Mouse (Mus musculus) stomach, embryonic 14.5 days (tissue): Measurements from ENCODE around the gene Rac3. TPM values are rescaled to one million over a fixed set of nuclear protein-coding genes. Genes with fewer than 3 reads are reported as not detected.
"Not testable (repeated sequence)": the region's sequence is repeated elsewhere in the genome, so short reads cannot be mapped to it uniquely, and the experiment has no call there.

Experiments used
- ATAC-seq: fragments of 200-750 bp; cut with Nextera tagmentation; 2 replicates; pipeline ENCODE4 v1.8.0; 2017; ENCODE audit warnings: low read depth, moderate TSS enrichment; ENCODE audit not compliant: insufficient number of reproducible peaks, insufficient read depth, low FRiP score
- H3K27ac ChIP-seq: fragments of 300-500 bp; sonication (generic); 2 replicates; pipeline ENCODE4 v1.5.1; 2014; ENCODE audit warnings: mild to moderate bottlenecking, low read length, moderate library complexity, mixed read lengths
- H3K27me3 ChIP-seq: fragments of 300-500 bp; sonication (generic); 2 replicates; pipeline ENCODE4 v1.6.1; 2014; ENCODE audit warnings: low read length, control low read depth, mixed read lengths; ENCODE audit not compliant: control insufficient read depth, insufficient read depth
- H3K36me3 ChIP-seq: fragments of 300-500 bp; sonication (generic); 2 replicates; pipeline ENCODE4 v1.6.1; 2014; ENCODE audit warnings: mild to moderate bottlenecking, control low read depth, low read length, moderate library complexity, mixed read lengths; ENCODE audit not compliant: control insufficient read depth, insufficient read depth
- H3K4me1 ChIP-seq: fragments of 300-500 bp; sonication (generic); 2 replicates; pipeline ENCODE4 v1.6.1; 2014; ENCODE audit warnings: low read length, control low read depth, mixed read lengths; ENCODE audit not compliant: control insufficient read depth, insufficient read depth
- H3K4me2 ChIP-seq: fragments of 300-500 bp; sonication (generic); replicated peaks from 2 replicates; pipeline ENCODE4 v1.6.1; 2014; ENCODE audit warnings: low read depth, low read length, control low read depth
- H3K4me3 ChIP-seq: fragments of 300-500 bp; sonication (generic); 2 replicates; pipeline ENCODE4 v1.5.1; 2014; ENCODE audit warnings: low read depth, low read length, control low read depth
- H3K9ac ChIP-seq: fragments of 300-500 bp; sonication (generic); replicated peaks from 2 replicates; pipeline ENCODE4 v1.6.1; 2014; ENCODE audit warnings: low read depth, mild to moderate bottlenecking, control low read depth, low read length, moderate library complexity, mixed read lengths
- H3K9me3 ChIP-seq: fragments of 300-500 bp; sonication (generic); 2 replicates; pipeline ENCODE4 v1.6.1; 2016; ENCODE audit warnings: low read depth, low read length, control low read depth; ENCODE audit not compliant: control insufficient read depth
- WGBS: fragments of 180-500 bp; shearing (Covaris S2); extraction: QIAGEN DNeasy Blood & Tissue Kit; methylation state at CpG from one replicate; pipeline ENCODE4 v1.1.7; 2014; 5-methylcytosine and 5-hydroxymethylcytosine counted together
- polyA plus RNA-seq: library from polyadenylated mRNA; unstranded; fragments of >200 nt; fragmentation: Nextera tagmentation; extraction: Ambion mirVana; gene quantifications from 2 replicates; pipeline ENCODE4 v1.2.1, GENCODE M21; 2014

The Rac3 gene
- polyA plus RNA-seq, 1 experiment from 2014 or later, result 11.1 TPM

DNA sequence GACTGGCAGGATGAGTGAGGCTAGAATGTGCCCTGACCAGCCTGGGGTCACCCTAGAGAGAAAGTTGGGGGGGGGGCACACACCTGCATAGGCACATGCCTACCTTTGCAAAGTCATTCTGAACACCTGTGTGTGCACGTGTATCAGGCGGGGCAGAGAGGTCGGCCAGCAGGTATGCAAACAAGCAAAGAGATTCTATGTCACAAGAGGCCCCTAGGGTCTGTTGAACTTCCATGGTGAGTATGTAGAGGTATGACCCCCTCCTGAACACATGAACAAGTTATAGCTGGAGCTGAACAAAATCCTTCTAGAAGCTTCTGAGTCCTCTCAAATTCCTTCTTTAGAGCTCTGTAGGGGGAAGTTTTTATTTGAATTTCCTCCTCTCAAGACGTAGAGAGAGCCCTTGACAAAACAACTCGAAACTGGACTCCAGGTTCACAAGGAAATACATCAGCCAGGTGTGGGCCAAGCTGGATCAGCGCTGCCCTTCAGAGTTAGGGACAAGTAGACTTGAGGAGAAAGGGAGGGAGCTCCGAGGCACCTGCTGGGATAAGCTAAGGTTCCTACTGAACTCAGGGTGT, 22.9 kb downstream of the Rac3 start:
- Histone ChIP-seq H3K36me3 (no peaks in the 10 kb centered on the region), H3K4me2 (no peak overlapping the region), H3K9me3 (no peaks in the 10 kb centered on the region), H3K27ac (no peak overlapping the region), H3K4me3 (no peak overlapping the region), H3K27me3 (no peaks in the 10 kb centered on the region), H3K9ac (no peak overlapping the region), H3K4me1 (no peaks in the 10 kb centered on the region)
- WGBS, result 60% methylated on average over 7 of the region's 7 CpGs
- no peak for ATAC-seq

DNA sequence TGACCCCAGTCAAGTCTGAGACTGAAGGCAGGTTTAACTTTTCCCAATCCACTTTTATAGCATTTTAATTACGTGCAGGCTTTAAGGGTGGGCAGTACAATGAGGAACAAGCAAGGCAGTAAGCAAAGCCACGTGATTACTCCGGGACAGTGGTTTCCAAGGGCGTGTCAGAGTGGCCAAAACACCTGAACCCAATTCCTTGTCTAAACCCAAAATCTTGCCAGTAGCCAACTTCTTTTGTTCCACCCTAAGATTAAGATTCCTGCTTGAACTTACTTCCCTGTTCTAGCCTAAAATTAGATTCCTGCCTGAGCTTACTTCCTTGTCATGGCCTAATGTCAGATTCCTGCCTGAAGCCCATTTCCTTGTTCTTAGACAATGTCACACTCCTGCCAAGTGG, 26.7 kb downstream of the Rac3 start:
- Histone ChIP-seq H3K9ac (no peak overlapping the region), H3K27ac (no peak overlapping the region), H3K27me3 (no peaks in the 10 kb centered on the region), H3K4me1 (no peaks in the 10 kb centered on the region), H3K4me2 (no peak overlapping the region), H3K4me3 (no peak overlapping the region), H3K9me3 (no peaks in the 10 kb centered on the region), H3K36me3 (no peaks in the 10 kb centered on the region)
- no peak for ATAC-seq
- 66% methylated on average over 4 of the region's 4 CpGs for WGBS

DNA sequence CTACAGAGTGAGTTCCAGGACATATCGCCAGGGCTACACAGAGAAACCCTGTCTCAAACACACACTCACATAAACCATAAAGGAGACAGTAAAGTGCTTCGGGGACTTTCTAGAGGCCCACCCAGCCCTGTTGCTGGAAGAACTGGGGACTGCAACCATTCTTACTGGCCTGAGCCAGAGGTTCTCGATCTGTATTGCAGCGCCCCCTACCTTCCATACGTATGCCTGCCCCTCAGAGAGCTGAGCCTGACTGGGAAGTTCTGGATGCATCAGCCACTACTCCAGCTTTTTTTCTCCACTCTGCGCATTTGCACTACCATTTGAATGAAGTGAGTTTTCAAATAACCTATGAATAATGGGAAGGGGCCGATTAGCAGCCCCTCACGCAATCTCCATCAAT, 28.2 kb downstream of the Rac3 start:
- Histone ChIP-seq H3K4me2 (no peak overlapping the region), H3K4me1 (no peaks in the 10 kb centered on the region), H3K36me3 (no peaks in the 10 kb centered on the region), H3K27me3 (no peaks in the 10 kb centered on the region), H3K9me3 (no peaks in the 10 kb centered on the region), H3K27ac (no peak overlapping the region), H3K4me3 (no peak overlapping the region), H3K9ac (no peak overlapping the region)
- 58% methylated on average over 8 of the region's 8 CpGs for WGBS
- ATAC-seq, result no peak

DNA sequence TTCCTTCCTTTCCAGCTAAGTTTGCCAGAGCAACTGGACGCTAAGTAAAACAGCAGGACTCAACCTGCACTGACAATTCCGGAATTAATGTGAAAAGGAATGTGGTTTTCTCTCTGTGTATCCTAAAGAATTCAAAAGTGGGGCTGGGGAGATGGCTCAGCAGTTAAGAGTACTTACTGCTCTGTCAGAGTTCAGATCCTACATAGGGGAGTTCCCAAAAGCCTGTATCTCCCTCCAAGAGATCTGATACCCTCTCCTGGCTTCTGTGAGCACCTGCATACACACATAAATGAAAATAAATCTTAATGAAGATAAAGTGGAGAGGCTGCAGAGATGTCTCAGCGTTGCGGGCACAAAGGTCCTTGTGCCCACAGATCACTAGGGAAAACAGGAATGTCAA, 30.3 kb downstream of the Rac3 start:
- WGBS, result 58% methylated on average over 4 of the region's 4 CpGs
- Histone ChIP-seq H3K9me3 (no peaks in the 10 kb centered on the region), H3K27ac (no peak overlapping the region), H3K27me3 (no peaks in the 10 kb centered on the region), H3K9ac (no peak overlapping the region), H3K4me1 (no peaks in the 10 kb centered on the region), H3K4me2 (no peak overlapping the region), H3K36me3 (no peaks in the 10 kb centered on the region), H3K4me3 (no peak overlapping the region)
- ATAC-seq, result no peak

DNA sequence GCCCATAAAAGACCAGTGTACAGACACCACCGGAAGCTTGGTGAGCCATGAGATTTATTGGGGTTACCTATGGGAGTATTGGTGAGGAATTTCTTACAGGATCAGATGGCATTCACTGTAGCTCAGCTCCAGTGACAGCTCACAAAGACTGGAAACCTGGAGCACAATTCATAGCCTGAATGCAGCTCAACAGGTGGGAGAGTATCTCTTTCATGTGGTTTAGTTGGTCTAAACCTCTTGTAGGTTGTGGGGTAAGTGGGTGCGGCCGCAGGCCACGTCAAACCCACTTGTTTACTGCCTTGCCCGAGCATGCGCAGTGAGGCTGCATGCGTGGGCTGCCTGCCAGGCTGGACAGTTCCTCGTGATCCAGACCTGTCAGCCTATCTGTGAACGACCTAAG, 39.0 kb downstream of the Rac3 start:
- ATAC-seq, result no peak
- 83% methylated on average over 9 of the region's 9 CpGs for WGBS

DNA sequence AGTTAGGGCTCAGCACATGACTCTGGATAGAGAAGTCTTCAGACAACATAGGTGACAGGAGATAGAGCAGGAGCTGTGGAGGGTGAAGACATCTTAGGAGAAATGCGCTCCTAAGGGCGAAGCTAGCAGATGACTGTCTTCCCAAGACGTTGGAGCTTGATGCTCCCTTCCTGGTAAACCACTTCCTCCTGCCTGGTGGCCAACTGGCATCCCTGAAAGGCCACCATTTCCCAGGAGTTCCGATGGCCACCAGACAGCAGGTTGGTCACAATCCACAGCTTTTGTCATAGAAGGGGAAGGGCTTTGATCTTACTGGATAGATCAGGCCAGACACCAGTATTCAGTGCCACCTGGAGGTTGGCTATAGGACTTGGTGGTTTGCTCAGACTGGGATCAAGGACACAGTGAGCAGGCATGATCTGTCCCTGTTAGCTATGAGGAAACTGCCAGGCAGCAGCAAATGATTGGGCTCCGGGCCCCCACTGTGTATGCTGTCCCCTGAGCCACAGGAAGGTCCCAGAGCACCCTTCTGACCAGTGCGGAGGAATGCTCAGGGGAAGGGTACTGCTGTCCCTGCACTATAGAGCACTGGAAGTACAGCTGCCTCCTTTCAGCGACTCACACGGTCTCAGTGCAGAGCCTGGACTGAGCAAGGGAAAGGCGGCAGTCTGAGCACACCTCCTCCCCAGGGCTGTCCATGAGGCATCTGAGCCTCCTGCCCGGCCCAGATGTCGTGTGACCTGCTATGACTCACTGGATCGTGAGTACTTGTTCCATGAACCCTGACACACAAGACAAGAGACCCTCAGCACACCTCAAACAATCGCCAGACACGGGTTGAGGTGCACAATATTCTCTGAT, 40.8 kb downstream of the Rac3 start:
- Histone ChIP-seq H3K9ac (no peak overlapping the region), H3K27me3 (no peaks in the 10 kb centered on the region), H3K36me3 (no peaks in the 10 kb centered on the region), H3K4me3 (no peak overlapping the region), H3K9me3 (peaks cover 13% of the 10 kb centered on the region), H3K4me1 (no peaks in the 10 kb centered on the region), H3K4me2 (no peak overlapping the region), H3K27ac (no peak overlapping the region)
- 0 out of 2 replicates have a peak, but pooled peaks have one; percentile 44 for ATAC-seq
- 60% methylated on average over 14 of the region's 14 CpGs for WGBS

More for the DNA sequence above, 39.0 kb downstream of the Rac3 start:
- H3K9ac ChIP-seq, result no peak overlapping the region
- no peaks in the 10 kb centered on the region for H3K4me1 ChIP-seq
- no peaks in the 10 kb centered on the region for H3K36me3 ChIP-seq
- H3K27me3 ChIP-seq, result no peaks in the 10 kb centered on the region
- H3K27ac ChIP-seq, result no peak overlapping the region
- peaks cover 13% of the 10 kb centered on the region for H3K9me3 ChIP-seq
- H3K4me3 ChIP-seq, result no peak overlapping the region
- no peak overlapping the region for H3K4me2 ChIP-seq

DNA sequence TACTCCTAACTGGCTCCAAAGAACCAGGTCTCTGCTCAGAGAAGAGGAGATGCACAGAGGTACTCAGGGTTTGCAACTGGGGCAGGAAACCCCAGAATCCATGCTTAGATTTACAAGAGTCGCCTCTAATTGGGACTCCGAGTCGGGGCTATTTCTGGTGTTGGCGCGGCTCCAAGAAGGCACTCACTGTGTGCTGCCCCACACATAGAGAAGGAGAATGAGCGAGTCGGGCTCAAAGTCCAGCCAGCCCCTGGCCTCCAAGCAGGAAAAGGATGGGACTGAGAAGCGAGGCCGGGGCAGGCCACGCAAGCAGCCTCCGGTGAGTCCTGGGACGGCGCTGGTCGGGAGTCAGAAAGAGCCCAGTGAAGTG, 41.4 kb downstream of the Rac3 start, which contains the start of gene Hmga1b:
Gene Hmga1b (plus strand): TSS at position 123 of the 370 bp plus-strand sequence.
- H3K4me1 ChIP-seq, H3K4me2 ChIP-seq, H3K27ac ChIP-seq, ATAC-seq, H3K36me3 ChIP-seq, H3K9ac ChIP-seq, H3K27me3 ChIP-seq, H3K4me3 ChIP-seq: not testable (repeated sequence)
- 20% methylated on average over 13 of the region's 14 CpGs for WGBS
- H3K9me3 ChIP-seq, result peaks cover 12% of the 10 kb centered on the region

DNA sequence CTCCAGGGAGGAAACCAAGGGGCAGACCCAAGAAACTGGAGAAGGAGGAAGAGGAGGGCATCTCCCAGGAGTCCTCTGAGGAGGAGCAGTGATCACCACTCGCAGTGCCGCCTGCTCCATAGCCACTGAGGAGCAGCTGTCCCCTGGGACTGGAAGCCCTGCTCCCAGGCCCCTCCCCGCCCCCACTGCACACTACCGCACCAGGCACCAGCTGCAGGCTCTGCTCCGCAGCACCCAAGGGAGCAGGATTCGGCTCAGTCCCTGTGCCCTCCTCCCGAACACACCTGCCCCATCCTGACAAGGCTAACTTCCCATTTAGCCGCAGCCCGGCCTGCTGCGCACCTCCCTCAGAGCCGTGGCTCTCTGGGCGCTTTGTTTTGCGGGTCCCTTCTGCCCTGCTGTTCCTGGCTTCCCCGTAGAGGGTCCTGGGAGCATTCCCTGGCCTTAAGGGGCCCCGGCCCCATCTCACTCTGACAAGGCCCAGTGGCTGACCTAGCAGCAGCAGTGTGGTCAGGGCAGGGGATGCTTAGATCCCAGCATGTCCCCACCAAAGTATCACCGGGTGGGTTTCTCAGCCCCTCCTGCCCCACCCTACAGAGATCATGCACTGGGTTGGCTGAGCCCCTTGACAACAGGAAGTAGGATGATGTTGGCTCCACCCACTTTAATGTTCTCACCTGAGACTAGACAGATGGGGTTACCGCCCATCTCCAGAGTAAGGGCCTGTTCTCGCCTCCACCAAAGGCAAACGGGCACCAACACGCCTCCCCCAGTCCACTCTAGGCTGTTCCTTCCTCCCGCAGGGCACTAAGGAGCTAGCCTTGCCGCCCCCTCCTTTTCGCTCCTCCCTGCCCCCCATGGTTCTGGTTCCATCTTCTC, 42.1 kb downstream of the Rac3 start:
- 9% methylated on average over 5 of the region's 23 CpGs for WGBS
- not testable (repeated sequence) for H3K9ac ChIP-seq, H3K27ac ChIP-seq, H3K27me3 ChIP-seq, H3K36me3 ChIP-seq, H3K4me1 ChIP-seq, H3K9me3 ChIP-seq, H3K4me3 ChIP-seq, H3K4me2 ChIP-seq
- ATAC-seq, result peak; percentile 46; the same call in 1 of the 2 replicates
